Mouse (Mus musculus): ENCODE measurements around the gene Cryzl1.

DNA sequence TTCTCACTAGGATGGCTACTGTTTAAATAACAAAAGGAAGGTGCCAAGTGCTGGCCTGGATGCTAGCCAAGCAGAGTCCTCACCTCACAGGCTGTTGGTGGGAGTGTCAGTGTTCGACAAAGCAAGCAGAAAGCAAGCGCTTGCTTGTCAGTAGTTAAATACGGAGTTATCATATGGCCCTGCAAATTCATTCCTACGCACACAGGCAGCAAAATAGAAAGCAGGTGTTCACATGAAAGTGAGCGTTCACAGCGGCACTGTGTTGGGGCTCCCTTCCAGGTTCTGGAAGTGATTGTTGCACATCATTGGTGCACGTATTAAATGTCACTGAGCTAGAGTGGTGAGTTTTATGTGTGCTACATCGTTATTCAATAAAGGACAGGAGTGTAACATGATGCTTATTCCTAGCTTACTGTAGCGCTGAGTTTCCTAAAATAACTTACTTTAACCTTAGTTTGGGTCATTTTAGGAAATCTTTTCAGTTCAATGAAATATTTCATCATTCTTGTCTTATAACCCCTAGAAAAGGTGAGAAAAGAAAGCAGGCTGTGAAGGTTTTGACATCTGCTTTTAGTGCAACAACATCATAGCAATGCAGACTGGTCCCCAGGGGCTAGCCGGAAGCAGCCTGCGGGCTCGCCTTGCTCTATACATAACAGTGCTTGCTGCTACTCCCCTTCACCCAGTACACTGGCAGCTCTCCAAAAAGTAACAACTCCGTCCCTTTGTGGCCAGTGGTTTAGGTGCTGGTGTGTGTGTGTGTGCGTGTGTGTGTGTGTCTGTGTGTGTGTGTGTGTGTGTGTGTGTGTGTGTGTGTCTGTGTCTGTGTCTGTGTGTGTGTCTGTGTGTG, 17.6 kb upstream of the Cryzl1 start:
- TF ChIP-seq CTCF (IDR thresholded peaks at IDR 0.05; ENCODE audit: control insufficient read depth, insufficient read depth, insufficient read length), result no peak
- TF ChIP-seq FOSL1 (IDR thresholded peaks at IDR 0.05; ENCODE audit: insufficient read depth, low read length, poor library complexity, severe bottlenecking), result no peak
- TF ChIP-seq MAX (IDR thresholded peaks at IDR 0.05), result no peak
- no peak for TF ChIP-seq USF1 (IDR thresholded peaks at IDR 0.05; ENCODE audit: low read depth)
- no peak for TF ChIP-seq MYOD1 (IDR thresholded peaks at IDR 0.05; ENCODE audit: control insufficient read depth, insufficient read length, low read depth)
- TF ChIP-seq MYOG (IDR thresholded peaks at IDR 0.05; ENCODE audit: control insufficient read depth, extremely low read depth, insufficient read length), result no peak
- no peak for TF ChIP-seq CEBPB (IDR thresholded peaks at IDR 0.05; ENCODE audit: low read depth)

All from C2C12 (cell line).